Mouse (Mus musculus): ENCODE data around the gene Pola1.

- TF ChIP-seq CHD2 (IDR thresholded peaks at IDR 0.05; ENCODE audit: low read length), result no peak
- TF ChIP-seq SMC3 (IDR thresholded peaks at IDR 0.05; ENCODE audit: low read depth, low read length), result no peak
- no peak for TF ChIP-seq CTCF (conservative IDR thresholded peaks at IDR 0.05 in 1 of 2, IDR thresholded peaks at IDR 0.05 in 1 of 2; ENCODE audit: low read depth in 2 of 2, low read length in 2 of 2)
- no peak for TF ChIP-seq GABPA (IDR thresholded peaks at IDR 0.05; ENCODE audit: insufficient replicate concordance, low read depth, low read length)
- TF ChIP-seq E2F4 (IDR thresholded peaks at IDR 0.05; ENCODE audit: insufficient replicate concordance, low read depth, low read length), result no peak
- TF ChIP-seq EP300 (IDR thresholded peaks at IDR 0.05; ENCODE audit: low read length), result no peak
- TF ChIP-seq HCFC1 (IDR thresholded peaks at IDR 0.05; ENCODE audit: low read depth, low read length), result no peak
Observed at GRCm38 (mm10) chrX:93286291-93286893, 345.6 kb downstream of the Pola1 start, which contains the start of gene Arx.
